Mouse (Mus musculus) lung, postnatal 0 days (tissue): ENCODE measurements at regions not wholly inside any gene's neighbourhood (a gene's known extent, or its start where the extent isn't known, plus 50 kb on each side); places are given as distances from the start of the nearest gene placed in this dataset.

Experiments
- ATAC-seq: fragments of 200-750 bp; cut with Nextera tagmentation; 2 replicates; pipeline ENCODE4 v1.8.0; 2017; ENCODE audit warnings: moderate library complexity
- DNase-seq: peaks from one replicate; pipeline ENCODE4 v3.0.0-alpha.2; 2016; ENCODE audit warnings: low spot score
- H3K27ac ChIP-seq: fragments of 300-500 bp; sonication (generic); 2 replicates; pipeline ENCODE4 v1.5.1; 2014; ENCODE audit warnings: antibody characterized with exemption, mild to moderate bottlenecking, low read length, mixed read lengths
- H3K27me3 ChIP-seq: fragments of 300-500 bp; sonication (generic); replicated peaks from 2 replicates; pipeline ENCODE4 v1.6.1; 2014; ENCODE audit warnings: low read length, mixed read lengths; ENCODE audit not compliant: insufficient read depth
- H3K36me3 ChIP-seq: fragments of 300-500 bp; sonication (generic); 2 replicates; pipeline ENCODE4 v1.6.1; 2014; ENCODE audit warnings: low read length, mixed read lengths; ENCODE audit not compliant: insufficient read depth
- H3K4me1 ChIP-seq: fragments of 300-500 bp; sonication (generic); 2 replicates; pipeline ENCODE4 v1.6.1; 2014; ENCODE audit warnings: antibody characterized with exemption, low read depth, low read length, mixed read lengths; ENCODE audit not compliant: insufficient read depth
- H3K4me2 ChIP-seq: fragments of 300-500 bp; sonication (generic); replicated peaks from 2 replicates; pipeline ENCODE4 v1.6.1; 2014; ENCODE audit warnings: low read depth, mild to moderate bottlenecking, low read length, moderate library complexity, mixed read lengths
- H3K4me3 ChIP-seq: fragments of 300-500 bp; sonication (generic); 2 replicates; pipeline ENCODE4 v1.5.1; 2014; ENCODE audit warnings: low read depth, low read length
- H3K9ac ChIP-seq: fragments of 300-500 bp; sonication (generic); replicated peaks from 2 replicates; pipeline ENCODE4 v1.6.1; 2014; ENCODE audit warnings: low read depth, mild to moderate bottlenecking
- H3K9me3 ChIP-seq: fragments of 300-500 bp; sonication (generic); 2 replicates; pipeline ENCODE4 v1.6.1; 2016; ENCODE audit warnings: low read length, mixed read lengths
- CTCF ChIP-seq: IDR thresholded peaks from 2 replicates; pipeline ENCODE4 v1.5.1; 2016; ENCODE audit warnings: antibody characterized with exemption, mild to moderate bottlenecking
- EP300 ChIP-seq: IDR thresholded peaks from 2 replicates; pipeline ENCODE4 v1.6.1; 2016; ENCODE audit warnings: antibody characterized with exemption, mild to moderate bottlenecking, control low read depth
- WGBS: fragments of 180-500 bp; shearing (Covaris S2); extraction: QIAGEN DNeasy Blood & Tissue Kit; methylation state at CpG from one replicate; pipeline ENCODE4 v1.1.7; 2014; 5-methylcytosine and 5-hydroxymethylcytosine counted together

GRCm38 (mm10) chr5:28611885-28612284 lies 144.8 kb upstream of the Shh start:
- Histone ChIP-seq H3K4me1 (no peaks in the 10 kb centered on the region), H3K36me3 (no peaks in the 10 kb centered on the region), H3K27ac (no peak overlapping the region), H3K9ac (no peak overlapping the region), H3K27me3 (no peaks in the 10 kb centered on the region), H3K9me3 (no peaks in the 10 kb centered on the region), H3K4me2 (no peak overlapping the region), H3K4me3 (no peak overlapping the region)
- WGBS: 98% methylated on average over 3 of the region's 3 CpGs
- TF ChIP-seq EP300 (no peak), CTCF (no peak)
- ATAC-seq: no peak
- no peak for DNase-seq

- TF ChIP-seq EP300: no peak
- no peak for TF ChIP-seq CTCF
- Histone ChIP-seq H3K27ac (no peak overlapping the region), H3K4me2 (no peak overlapping the region), H3K4me3 (no peak overlapping the region), H3K9me3 (no peaks in the 10 kb centered on the region), H3K36me3 (no peaks in the 10 kb centered on the region), H3K9ac (no peak overlapping the region), H3K27me3 (no peaks in the 10 kb centered on the region), H3K4me1 (no peaks in the 10 kb centered on the region)
- 70% methylated on average over 1 of the region's 1 CpGs for WGBS
- DNase-seq: peak; percentile 19
- peak; percentile 30 for ATAC-seq
Measured at GRCm38 (mm10) chr5:28596537-28597314, 129.7 kb upstream of the Shh start.

GRCm38 (mm10) chr5:28571347-28571998 lies 104.4 kb upstream of the Shh start:
- DNase-seq: no peak
- Histone ChIP-seq H3K4me2 (no peak overlapping the region), H3K27me3 (no peaks in the 10 kb centered on the region), H3K4me3 (no peak overlapping the region), H3K4me1 (no peaks in the 10 kb centered on the region), H3K27ac (no peak overlapping the region), H3K9ac (no peak overlapping the region), H3K9me3 (no peaks in the 10 kb centered on the region), H3K36me3 (no peaks in the 10 kb centered on the region)
- WGBS: 63% methylated on average over 5 of the region's 5 CpGs
- TF ChIP-seq EP300 (no peak), CTCF (no peak)
- no peak for ATAC-seq

- no peak for TF ChIP-seq EP300
- TF ChIP-seq CTCF: no peak
Measured at GRCm38 (mm10) chr5:28568417-28568816, 101.4 kb upstream of the Shh start.

GRCm38 (mm10) chr5:28567341-28567905 lies 100.4 kb upstream of the Shh start:
- no peak for TF ChIP-seq CTCF
- TF ChIP-seq EP300: no peak
- ATAC-seq (no peak), DNase-seq (no peak)
- no peaks in the 10 kb centered on the region for H3K36me3 ChIP-seq
- H3K4me2 ChIP-seq: no peak overlapping the region
- no peaks in the 10 kb centered on the region for H3K27me3 ChIP-seq
- H3K9me3 ChIP-seq: no peaks in the 10 kb centered on the region
- no peak overlapping the region for H3K9ac ChIP-seq
- no peak overlapping the region for H3K27ac ChIP-seq
- WGBS: 75% methylated on average over 5 of the region's 5 CpGs
- no peaks in the 10 kb centered on the region for H3K4me1 ChIP-seq
- H3K4me3 ChIP-seq: no peak overlapping the region

More at GRCm38 (mm10) chr5:28568417-28568816, 101.4 kb upstream of the Shh start:
- ATAC-seq (no peak), DNase-seq (no peak)
- Histone ChIP-seq H3K27ac (no peak overlapping the region), H3K36me3 (no peaks in the 10 kb centered on the region), H3K4me3 (no peak overlapping the region), H3K27me3 (no peaks in the 10 kb centered on the region), H3K4me2 (no peak overlapping the region), H3K9me3 (no peaks in the 10 kb centered on the region), H3K4me1 (no peaks in the 10 kb centered on the region), H3K9ac (no peak overlapping the region)

- Histone ChIP-seq H3K4me2 (no peak overlapping the region), H3K36me3 (no peaks in the 10 kb centered on the region), H3K9ac (no peak overlapping the region), H3K27me3 (no peaks in the 10 kb centered on the region), H3K9me3 (no peaks in the 10 kb centered on the region), H3K27ac (peak overlapping the region; percentile 64), H3K4me1 (no peaks in the 10 kb centered on the region), H3K4me3 (no peak overlapping the region)
- DNase-seq (peak; percentile 90), ATAC-seq (peak; percentile 95)
- WGBS: 21% methylated on average over 3 of the region's 3 CpGs
- TF ChIP-seq EP300 (peak; percentile 94), CTCF (no peak)
Measured at GRCm38 (mm10) chr5:28563401-28563800, 96.3 kb upstream of the Shh start.
